Mouse (Mus musculus) ES-E14 (cell line): Measurements from ENCODE around the gene 1700122O11Rik. TPM values are rescaled to one million over a fixed set of nuclear protein-coding genes. Genes with fewer than 3 reads are reported as not detected.

Experiments used
- DNase-seq: peaks from one replicate; pipeline ENCODE4 v3.0.0-alpha.2; 2013; ENCODE audit warnings: low read depth, low spot score
- H3K27ac ChIP-seq: 2 replicates; pipeline ENCODE4 v1.5.1; 2012; ENCODE audit warnings: low read depth, mild to moderate bottlenecking, low read length, moderate library complexity, mixed read lengths; ENCODE audit not compliant: poor library complexity, insufficient read depth, severe bottlenecking
- H3K36me3 ChIP-seq: 2 replicates; pipeline ENCODE4 v1.6.1; 2012; ENCODE audit warnings: mild to moderate bottlenecking, low read length, moderate library complexity, mixed read lengths; ENCODE audit not compliant: control insufficient read depth, poor library complexity, insufficient read depth, severe bottlenecking
- H3K4me1 ChIP-seq, 2 experiments: fragments of 150-350 bp in 1 of 2; sonication (generic) in 1 of 2; 2 replicates each; pipeline ENCODE4 v1.6.1; 2012; ENCODE audit warnings: low read length in 2 of 2, mild to moderate bottlenecking in 1 of 2, mixed read lengths in 1 of 2; ENCODE audit not compliant: control insufficient read depth in 2 of 2, insufficient read depth in 2 of 2, poor library complexity in 1 of 2
- H3K4me3 ChIP-seq, 2 experiments: fragments of 150-350 bp in 1 of 2; sonication (generic) in 1 of 2; 2 replicates each; pipeline ENCODE4 v1.5.1; 2012; ENCODE audit warnings: low read length in 2 of 2, low read depth in 1 of 2, mild to moderate bottlenecking in 1 of 2, mixed read lengths in 1 of 2; ENCODE audit not compliant: insufficient read depth in 1 of 2, poor library complexity in 1 of 2, severe bottlenecking in 1 of 2
- H3K9ac ChIP-seq: 2 replicates; pipeline ENCODE4 v1.6.1; 2012; ENCODE audit warnings: low read depth, mild to moderate bottlenecking, low read length, mixed read lengths; ENCODE audit not compliant: poor library complexity, insufficient read depth, severe bottlenecking
- H3K9me3 ChIP-seq: fragments of 150-350 bp; sonication (generic); 2 replicates; pipeline ENCODE4 v1.6.1; 2012; ENCODE audit warnings: low read depth, mild to moderate bottlenecking, low read length; ENCODE audit not compliant: control insufficient read depth, insufficient read depth
- CHD2 ChIP-seq: IDR thresholded peaks from 2 replicates; pipeline ENCODE4 v1.6.1; 2014; ENCODE audit warnings: mild to moderate bottlenecking, low read depth, low read length, inconsistent platforms
- HCFC1 ChIP-seq: IDR thresholded peaks from 2 replicates; pipeline ENCODE4 v1.6.1; 2012; ENCODE audit warnings: low read length, inconsistent platforms, borderline replicate concordance; ENCODE audit not compliant: insufficient read depth
- MAFK ChIP-seq: IDR thresholded peaks from 2 replicates; pipeline ENCODE4 v1.6.1; 2014; ENCODE audit warnings: mild to moderate bottlenecking, low read depth, low read length, inconsistent platforms; ENCODE audit not compliant: insufficient read depth
- ZC3H11A ChIP-seq: IDR thresholded peaks from 2 replicates; pipeline ENCODE4 v1.6.1; 2012; ENCODE audit warnings: low read depth, mild to moderate bottlenecking, inconsistent platforms, low read length, borderline replicate concordance
- ZNF384 ChIP-seq: IDR thresholded peaks from 2 replicates; pipeline ENCODE4 v1.6.1; 2012; ENCODE audit warnings: low read depth, low read length, inconsistent platforms
- in situ Hi-C, 2 experiments: fragments of 600-800 bp; cut with MboI; formaldehyde crosslinking; loops; one replicate each; pipeline ENCODE4 v1.15.1; 2025; ENCODE audit warnings: low sequenced_read_pairs in 2 of 2, inconsistent platforms in 1 of 2; ENCODE audit not compliant: unreplicated experiment in 2 of 2
- total RNA-seq: library from RNA; depleted of rRNA; stranded (reverse); fragments of 300-350 nt; gene quantifications from 2 replicates; pipeline ENCODE4 v1.2.3, GENCODE M21; 2012

1700122O11Rik gene
- total RNA-seq, 1 experiment = not detected

- in situ Hi-C loops = no loop called here
- H3K27ac ChIP-seq = peak overlapping the region; percentile 78
- peaks cover 2 to 15% of the 10 kb centered on the region in 2 experiments; a peak in 2 of 4 replicates for H3K4me1 ChIP-seq
- TF ChIP-seq MAFK = peak; percentile 66; the same call in 1 of the 2 replicates
- TF ChIP-seq ZC3H11A = no peak
- H3K9ac ChIP-seq = peak overlapping the region; percentile 63
- no peaks in the 10 kb centered on the region for H3K36me3 ChIP-seq
- peak overlapping the region; percentile 36 to 58 for H3K4me3 ChIP-seq
- peak; percentile 49 for DNase-seq
- no peaks in the 10 kb centered on the region for H3K9me3 ChIP-seq
Observed at GRCm38 (mm10) chr17:48001586-48002361, 36.3 kb downstream of the 1700122O11Rik start.

GRCm38 (mm10) chr17:48001157-48001556 lies 36.9 kb downstream of the 1700122O11Rik start:
- in situ Hi-C loops = no loop called here
- H3K27ac ChIP-seq = peak overlapping the region; percentile 57; the same call in 1 of the 2 replicates

GRCm38 (mm10) chr17:47999812-48000211 lies 38.3 kb downstream of the 1700122O11Rik start:
- TF ChIP-seq ZNF384 (no peak), MAFK (no peak), ZC3H11A (no peak), HCFC1 (no peak), CHD2 (no peak)
- Histone ChIP-seq H3K9me3 (no peaks in the 10 kb centered on the region), H3K36me3 (no peaks in the 10 kb centered on the region), H3K9ac (no peak overlapping the region; the same call in 1 of the 2 replicates), H3K27ac (no peak overlapping the region; the same call in 1 of the 2 replicates), H3K4me3 (no peak overlapping the region), H3K4me1 (peaks cover 2 to 13% of the 10 kb centered on the region in 2 experiments; a peak in 2 of 4 replicates)
- in situ Hi-C loops = no loop called here
- no peak for DNase-seq

More at GRCm38 (mm10) chr17:48001157-48001556, 36.9 kb downstream of the 1700122O11Rik start:
- TF ChIP-seq ZNF384 (no peak), MAFK (no peak)
- H3K9ac ChIP-seq = peak overlapping the region; percentile 40; the same call in 1 of the 2 replicates
- H3K4me1 ChIP-seq = peaks cover 2 to 15% of the 10 kb centered on the region in 2 experiments; a peak in 2 of 4 replicates
- H3K36me3 ChIP-seq = no peaks in the 10 kb centered on the region
- no peaks in the 10 kb centered on the region for H3K9me3 ChIP-seq
- DNase-seq = no peak
- peak overlapping the region; percentile 13 to 36; a peak in 3 of 4 replicates for H3K4me3 ChIP-seq

- H3K4me1 ChIP-seq = peaks cover 2 to 10% of the 10 kb centered on the region in 2 experiments; a peak in 2 of 4 replicates
- no peaks in the 10 kb centered on the region for H3K36me3 ChIP-seq
- no peak overlapping the region; the same call in 1 of the 2 replicates for H3K27ac ChIP-seq
- H3K9ac ChIP-seq = no peak overlapping the region
- no peak for TF ChIP-seq MAFK
- DNase-seq = no peak
- no peaks in the 10 kb centered on the region for H3K9me3 ChIP-seq
- in situ Hi-C loops = no loop called here
- H3K4me3 ChIP-seq = no peak overlapping the region
Observed at GRCm38 (mm10) chr17:47999403-47999802, 38.7 kb downstream of the 1700122O11Rik start.

- peaks cover 2 to 10% of the 10 kb centered on the region in 2 experiments; a peak in 2 of 4 replicates for H3K4me1 ChIP-seq
- no peak for DNase-seq
- no peaks in the 10 kb centered on the region for H3K36me3 ChIP-seq
- no peak overlapping the region for H3K9ac ChIP-seq
- H3K27ac ChIP-seq = no peak overlapping the region
- H3K9me3 ChIP-seq = no peaks in the 10 kb centered on the region
- in situ Hi-C loops = no loop called here
- no peak overlapping the region for H3K4me3 ChIP-seq
- TF ChIP-seq ZC3H11A = no peak
- TF ChIP-seq ZNF384 = no peak
- TF ChIP-seq HCFC1 = no peak
- no peak for TF ChIP-seq CHD2
- TF ChIP-seq MAFK = no peak
Observed at GRCm38 (mm10) chr17:47997806-47998205, 40.3 kb downstream of the 1700122O11Rik start.
